Mouse (Mus musculus) MEL (cell line): Measurements from ENCODE around the gene Dnm1.

Experiments
- CTCF ChIP-seq, 3 experiments: IDR thresholded peaks in 2 of 3; conservative IDR thresholded peaks in 1 of 3; 2 replicates each; pipeline ENCODE4 v1.5.1; 2011 to 2012; ENCODE audit warnings: low read length in 3 of 3, low read depth in 2 of 3, mild to moderate bottlenecking in 2 of 3, improper control_type of control experiment in 1 of 3, inconsistent platforms in 1 of 3, mixed read lengths in 1 of 3, moderate library complexity in 1 of 3; ENCODE audit not compliant: control insufficient read depth in 1 of 3, insufficient read depth in 1 of 3, poor library complexity in 1 of 3, severe bottlenecking in 1 of 3
- NRF1 ChIP-seq: IDR thresholded peaks from 2 replicates; pipeline ENCODE4 v1.6.1; 2014; ENCODE audit warnings: low read depth, mild to moderate bottlenecking, inconsistent platforms, low read length, improper control_type of control experiment, moderate library complexity; ENCODE audit not compliant: poor library complexity, insufficient read depth, severe bottlenecking
- POLR2A ChIP-seq, 2 experiments: IDR thresholded peaks; 2 replicates each; pipeline ENCODE4 v1.6.1; 2011 to 2012; ENCODE audit warnings: low read length in 2 of 2, mild to moderate bottlenecking in 2 of 2, control low read depth in 1 of 2, improper control_type of control experiment in 1 of 2, low read depth in 1 of 2, moderate library complexity in 1 of 2; ENCODE audit not compliant: control insufficient read depth in 1 of 2, insufficient read depth in 1 of 2, poor library complexity in 1 of 2
- POLR2AphosphoS2 ChIP-seq: IDR thresholded peaks from 2 replicates; pipeline ENCODE4 v1.6.1; 2011; ENCODE audit warnings: low read length, improper control_type of control experiment
- TAL1 ChIP-seq: IDR thresholded peaks from 2 replicates; pipeline ENCODE4 v1.6.1; 2012; ENCODE audit warnings: mild to moderate bottlenecking, inconsistent platforms, low read length, moderate library complexity, mixed read lengths
- USF1 ChIP-seq: IDR thresholded peaks from 2 replicates; pipeline ENCODE4 v1.6.1; 2014; ENCODE audit warnings: low read depth, mild to moderate bottlenecking, inconsistent platforms, low read length, improper control_type of control experiment, moderate library complexity

- TF ChIP-seq NRF1 (no peak), CTCF (IDR thresholded peaks at IDR 0.05 in 2 of 3, conservative IDR thresholded peaks at IDR 0.05 in 1 of 3; ENCODE audit: control insufficient read depth in 1 of 3, insufficient read depth in 1 of 3, low read depth in 2 of 3, low read length in 3 of 3, poor library complexity in 1 of 3, severe bottlenecking in 1 of 3) (no peak), POLR2AphosphoS2 (no peak), POLR2A (IDR thresholded peaks at IDR 0.05; ENCODE audit: control insufficient read depth in 1 of 2, insufficient read depth in 1 of 2, low read depth in 1 of 2, low read length in 2 of 2, poor library complexity in 1 of 2) (no peak), USF1 (no peak), TAL1 (no peak)
Measured at GRCm38 (mm10) chr2:32329531-32329930, 23.6 kb downstream of the Dnm1 start.
